Mouse (Mus musculus) forebrain, embryonic 10.5 days (tissue): ENCODE data around the gene Deaf1. TPM values are rescaled to one million over a fixed set of nuclear protein-coding genes. Genes with fewer than 3 reads are reported as not detected.
A peak's percentile ranks its signal among the peaks of the same experiment; 100 is the strongest.

Experiments
- DNase-seq: peaks from one replicate; pipeline ENCODE4 v3.0.0-alpha.2; 2017; ENCODE audit warnings: low spot score; ENCODE audit errors: extremely low spot score
- H3K27ac ChIP-seq: fragments of 300-500 bp; sonication (generic); 2 replicates; pipeline ENCODE4 v1.5.1; 2016; ENCODE audit warnings: mild to moderate bottlenecking
- H3K27me3 ChIP-seq: fragments of 300-500 bp; sonication (generic); 2 replicates; pipeline ENCODE4 v1.6.1; 2016; ENCODE audit warnings: mild to moderate bottlenecking; ENCODE audit not compliant: poor library complexity, severe bottlenecking
- H3K36me3 ChIP-seq: fragments of 300-500 bp; sonication (generic); replicated peaks from 2 replicates; pipeline ENCODE4 v1.6.1; 2016; ENCODE audit warnings: mild to moderate bottlenecking, moderate library complexity
- H3K4me1 ChIP-seq: fragments of 300-500 bp; sonication (generic); 2 replicates; pipeline ENCODE4 v1.6.1; 2016
- H3K4me3 ChIP-seq: fragments of 300-500 bp; sonication (generic); 2 replicates; pipeline ENCODE4 v1.5.1; 2016; ENCODE audit warnings: mild to moderate bottlenecking, moderate library complexity
- H3K9me3 ChIP-seq: fragments of 300-500 bp; sonication (generic); 2 replicates; pipeline ENCODE4 v1.6.1; 2016; ENCODE audit warnings: mild to moderate bottlenecking, moderate library complexity
- WGBS: fragments of 180-500 bp; shearing (Covaris S2); methylation state at CpG from one replicate; pipeline ENCODE4 v1.1.7; 2016; 5-methylcytosine and 5-hydroxymethylcytosine counted together
- polyA plus RNA-seq: library from polyadenylated mRNA; unstranded; fragments of >200 nt; fragmentation: Nextera tagmentation; extraction: Ambion mirVana; gene quantifications from 2 replicates; pipeline ENCODE4 v1.2.1, GENCODE M21; 2016

Deaf1 gene
- polyA plus RNA-seq, 1 experiment from 2014 or later: 59.2 TPM

- 1% methylated on average over 46 of the region's 46 CpGs for WGBS
- Histone ChIP-seq H3K27ac (peak within 1 kb of the TSS; percentile 65), H3K9me3 (no peaks in the 10 kb centered on the region), H3K27me3 (peaks cover 50% of the 10 kb centered on the region), H3K36me3 (no peaks in the 10 kb centered on the region), H3K4me3 (peak within 1 kb of the TSS; percentile 61), H3K4me1 (peaks cover 34% of the 10 kb centered on the region)
- peak; percentile 58 for DNase-seq
Measured at GRCm38 (mm10) chr7:141278766-141279590, 48.5 kb downstream of the Deaf1 start, which contains the start of gene Sct. TSS of gene Sct (minus strand) at chr7:141279133.

GRCm38 (mm10) chr7:141277701-141278678 is 49.5 kb downstream of the Deaf1 start:
- H3K27me3 ChIP-seq: peaks cover 50% of the 10 kb centered on the region
- no peaks in the 10 kb centered on the region for H3K36me3 ChIP-seq
- 82% methylated on average over 11 of the region's 11 CpGs for WGBS
- no peak for DNase-seq
- H3K4me1 ChIP-seq: peaks cover 34% of the 10 kb centered on the region
- H3K27ac ChIP-seq: no peak overlapping the region; the same call in 1 of the 2 replicates
- H3K9me3 ChIP-seq: no peaks in the 10 kb centered on the region
- H3K4me3 ChIP-seq: peak overlapping the region; percentile 61

GRCm38 (mm10) chr7:141276546-141276945 is 50.9 kb downstream of the Deaf1 start, which contains the start of gene Cdhr5:
TSS of gene Cdhr5 (minus strand) at chr7:141276786.
- 79% methylated on average over 11 of the region's 11 CpGs for WGBS
- Histone ChIP-seq H3K9me3 (no peaks in the 10 kb centered on the region), H3K36me3 (no peaks in the 10 kb centered on the region), H3K27ac (no peak within 1 kb of the TSS), H3K27me3 (peaks cover 50% of the 10 kb centered on the region), H3K4me3 (no peak within 1 kb of the TSS), H3K4me1 (peaks cover 30% of the 10 kb centered on the region)
- no peak for DNase-seq

GRCm38 (mm10) chr7:141275356-141275755 is 52.1 kb downstream of the Deaf1 start:
- Histone ChIP-seq H3K4me1 (peaks cover 22% of the 10 kb centered on the region), H3K36me3 (no peaks in the 10 kb centered on the region), H3K27ac (no peak overlapping the region), H3K4me3 (no peak overlapping the region), H3K9me3 (no peaks in the 10 kb centered on the region), H3K27me3 (peaks cover 43% of the 10 kb centered on the region)
- DNase-seq: no peak
- WGBS: 83% methylated on average over 9 of the region's 9 CpGs

- no peak overlapping the region for H3K4me3 ChIP-seq
- H3K27ac ChIP-seq: no peak overlapping the region
- H3K36me3 ChIP-seq: no peaks in the 10 kb centered on the region
- H3K4me1 ChIP-seq: peaks cover 10% of the 10 kb centered on the region
- H3K27me3 ChIP-seq: peaks cover 11% of the 10 kb centered on the region
- DNase-seq: no peak
- H3K9me3 ChIP-seq: no peaks in the 10 kb centered on the region
- 80% methylated on average over 3 of the region's 3 CpGs for WGBS
Measured at GRCm38 (mm10) chr7:141270631-141271030, 56.9 kb downstream of the Deaf1 start.

GRCm38 (mm10) chr7:141269273-141269545 is 58.3 kb downstream of the Deaf1 start:
- Histone ChIP-seq H3K36me3 (peaks cover 6% of the 10 kb centered on the region), H3K9me3 (no peaks in the 10 kb centered on the region), H3K4me1 (peaks cover 19% of the 10 kb centered on the region), H3K4me3 (no peak overlapping the region), H3K27me3 (peaks cover 11% of the 10 kb centered on the region), H3K27ac (no peak overlapping the region)
- 83% methylated on average over 14 of the region's 14 CpGs for WGBS
- no peak for DNase-seq

- Histone ChIP-seq H3K27ac (no peak overlapping the region), H3K9me3 (no peaks in the 10 kb centered on the region), H3K4me1 (peaks cover 22% of the 10 kb centered on the region), H3K4me3 (no peak overlapping the region), H3K36me3 (peaks cover 11% of the 10 kb centered on the region), H3K27me3 (peaks cover 11% of the 10 kb centered on the region)
- no peak for DNase-seq
- 81% methylated on average over 24 of the region's 24 CpGs for WGBS
Measured at GRCm38 (mm10) chr7:141268466-141269272, 58.8 kb downstream of the Deaf1 start.

- WGBS: 15% methylated on average over 25 of the region's 25 CpGs
- Histone ChIP-seq H3K4me3 (peak within 1 kb of the TSS; percentile 49), H3K36me3 (peaks cover 39% of the 10 kb centered on the region), H3K27ac (0 out of 2 replicates have a peak within 1 kb of the TSS, but pooled peaks have one; percentile 20), H3K4me1 (peaks cover 22% of the 10 kb centered on the region), H3K9me3 (no peaks in the 10 kb centered on the region), H3K27me3 (peaks cover 11% of the 10 kb centered on the region)
- no peak for DNase-seq
Measured at GRCm38 (mm10) chr7:141265739-141266561, 61.5 kb downstream of the Deaf1 start, which contains the start of gene Irf7. TSS of gene Irf7 (minus strand) at chr7:141266481.

- H3K4me1 ChIP-seq: peaks cover 22% of the 10 kb centered on the region
- H3K27ac ChIP-seq: 0 out of 2 replicates have a peak overlapping the region, but pooled peaks have one; percentile 20
- WGBS: 39% methylated on average over 11 of the region's 11 CpGs
- DNase-seq: no peak
- H3K27me3 ChIP-seq: peaks cover 11% of the 10 kb centered on the region
- H3K4me3 ChIP-seq: no peak overlapping the region
- peaks cover 44% of the 10 kb centered on the region for H3K36me3 ChIP-seq
- no peaks in the 10 kb centered on the region for H3K9me3 ChIP-seq
Measured at GRCm38 (mm10) chr7:141265411-141265738, 62.1 kb downstream of the Deaf1 start.

GRCm38 (mm10) chr7:141264761-141265410 is 62.6 kb downstream of the Deaf1 start:
- Histone ChIP-seq H3K4me3 (no peak overlapping the region), H3K27ac (0 out of 2 replicates have a peak overlapping the region, but pooled peaks have one; percentile 20)

GRCm38 (mm10) chr7:141264041-141264700 is 63.3 kb downstream of the Deaf1 start:
- peaks cover 22% of the 10 kb centered on the region for H3K4me1 ChIP-seq
- no peak overlapping the region for H3K4me3 ChIP-seq
- no peaks in the 10 kb centered on the region for H3K9me3 ChIP-seq
- no peak overlapping the region for H3K27ac ChIP-seq
- H3K27me3 ChIP-seq: peaks cover 9% of the 10 kb centered on the region
- DNase-seq: no peak
- WGBS: 80% methylated on average over 11 of the region's 11 CpGs
- peaks cover 56% of the 10 kb centered on the region for H3K36me3 ChIP-seq

More at GRCm38 (mm10) chr7:141264761-141265410, 62.6 kb downstream of the Deaf1 start:
- H3K27me3 ChIP-seq: peaks cover 11% of the 10 kb centered on the region
- WGBS: 43% methylated on average over 12 of the region's 12 CpGs
- no peaks in the 10 kb centered on the region for H3K9me3 ChIP-seq
- peaks cover 49% of the 10 kb centered on the region for H3K36me3 ChIP-seq
- H3K4me1 ChIP-seq: peaks cover 22% of the 10 kb centered on the region
- no peak for DNase-seq
